Mouse (Mus musculus): ENCODE data around the gene Fcgr4. TPM values are rescaled to one million over a fixed set of nuclear protein-coding genes. Genes with fewer than 3 reads are reported as not detected.
A peak's percentile ranks its signal among the peaks of the same experiment; 100 is the strongest.
"Not testable (repeated sequence)": the region's sequence is repeated elsewhere in the genome, so short reads cannot be mapped to it uniquely, and the experiment has no call there.

Fcgr4 gene
- total RNA-seq, 2 experiments from 2014 or later = 30.0 to 34.6 TPM

DNA sequence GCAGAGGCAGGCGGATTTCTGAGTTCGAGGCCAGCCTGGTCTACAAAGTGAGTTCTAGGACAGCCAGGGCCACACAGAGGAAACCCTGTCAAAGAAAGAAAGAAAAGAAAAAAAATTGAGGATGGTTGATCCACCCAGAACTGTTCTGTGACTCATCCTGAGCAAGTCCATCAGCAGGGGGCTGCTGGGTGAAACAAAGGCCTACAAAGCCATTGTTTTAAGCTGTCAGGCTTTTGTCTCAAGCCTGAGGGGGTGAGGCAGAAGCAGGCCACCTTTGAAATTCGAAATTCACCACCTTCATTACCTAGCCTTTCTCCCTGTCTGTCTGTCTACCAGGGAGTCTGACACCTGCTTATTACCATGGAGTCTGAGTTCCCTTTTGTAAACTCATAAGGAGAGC is 27.8 kb downstream of the Fcgr4 start:
- ATAC-seq (ENCODE audit: poor library complexity, severe bottlenecking) = no peak

- no peak for ATAC-seq (ENCODE audit: poor library complexity, severe bottlenecking)
Measured at GRCm38 (mm10) chr1:171049263-171049662, 30.5 kb downstream of the Fcgr4 start.

DNA sequence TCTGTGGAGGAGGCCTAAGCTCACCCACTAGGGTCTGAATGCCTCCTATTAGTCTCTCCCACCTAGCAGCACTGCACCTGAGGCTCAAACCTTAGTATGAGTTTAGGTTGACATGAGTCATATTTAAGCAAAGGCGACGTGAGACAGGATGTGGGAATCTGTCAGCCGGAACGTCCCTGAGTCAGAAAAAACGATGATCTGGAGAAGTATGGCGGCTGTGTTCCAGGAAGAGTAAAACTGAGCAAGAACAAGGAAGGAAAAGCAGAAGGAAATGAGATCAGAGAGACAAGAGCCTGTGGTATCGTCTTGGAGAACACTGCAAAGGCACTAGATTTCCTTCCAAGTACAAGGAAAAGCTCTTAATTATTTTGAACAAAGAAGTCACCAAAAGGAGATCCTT is 32.1 kb downstream of the Fcgr4 start:
- 0 out of 2 replicates have a peak, but pooled peaks have one; percentile 38 for ATAC-seq (ENCODE audit: poor library complexity, severe bottlenecking)

DNA sequence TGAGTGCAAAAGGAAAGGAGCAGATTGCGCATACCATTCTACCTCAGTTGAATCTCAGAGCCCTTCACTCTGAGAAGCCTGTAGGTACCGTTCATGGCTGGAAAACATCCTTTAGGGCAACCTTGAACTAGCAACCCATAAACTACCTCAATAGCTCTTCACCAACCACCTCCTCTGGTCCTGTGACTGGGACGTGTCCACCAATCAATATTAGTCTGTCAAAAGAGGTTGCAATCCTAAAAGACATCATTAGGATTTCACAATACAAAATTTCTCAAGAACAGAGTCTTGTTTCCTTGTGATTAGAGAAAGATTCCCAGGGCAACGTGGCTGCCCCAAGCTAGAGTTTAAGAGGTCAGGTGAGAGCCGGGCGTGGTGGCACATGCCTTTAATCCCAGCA is 34.6 kb downstream of the Fcgr4 start:
- ATAC-seq (ENCODE audit: poor library complexity, severe bottlenecking) = peak; percentile 22; the same call in 1 of the 2 replicates

GRCm38 (mm10) chr1:171057253-171057652 is 38.5 kb downstream of the Fcgr4 start:
- ATAC-seq (ENCODE audit: poor library complexity, severe bottlenecking) = peak; percentile 67

- ATAC-seq (ENCODE audit: poor library complexity, severe bottlenecking) = peak; percentile 36
Measured at GRCm38 (mm10) chr1:171059203-171059602, 40.5 kb downstream of the Fcgr4 start.

GRCm38 (mm10) chr1:171060392-171060791 is 41.7 kb downstream of the Fcgr4 start:
- peak; percentile 2; the same call in 1 of the 2 replicates for ATAC-seq (ENCODE audit: poor library complexity, severe bottlenecking)

- no peak for ATAC-seq (ENCODE audit: poor library complexity, severe bottlenecking)
Measured at GRCm38 (mm10) chr1:171061566-171061965, 42.8 kb downstream of the Fcgr4 start.

GRCm38 (mm10) chr1:171063569-171064490 is 45.1 kb downstream of the Fcgr4 start:
- peak; percentile 45 for ATAC-seq (ENCODE audit: poor library complexity, severe bottlenecking)

DNA sequence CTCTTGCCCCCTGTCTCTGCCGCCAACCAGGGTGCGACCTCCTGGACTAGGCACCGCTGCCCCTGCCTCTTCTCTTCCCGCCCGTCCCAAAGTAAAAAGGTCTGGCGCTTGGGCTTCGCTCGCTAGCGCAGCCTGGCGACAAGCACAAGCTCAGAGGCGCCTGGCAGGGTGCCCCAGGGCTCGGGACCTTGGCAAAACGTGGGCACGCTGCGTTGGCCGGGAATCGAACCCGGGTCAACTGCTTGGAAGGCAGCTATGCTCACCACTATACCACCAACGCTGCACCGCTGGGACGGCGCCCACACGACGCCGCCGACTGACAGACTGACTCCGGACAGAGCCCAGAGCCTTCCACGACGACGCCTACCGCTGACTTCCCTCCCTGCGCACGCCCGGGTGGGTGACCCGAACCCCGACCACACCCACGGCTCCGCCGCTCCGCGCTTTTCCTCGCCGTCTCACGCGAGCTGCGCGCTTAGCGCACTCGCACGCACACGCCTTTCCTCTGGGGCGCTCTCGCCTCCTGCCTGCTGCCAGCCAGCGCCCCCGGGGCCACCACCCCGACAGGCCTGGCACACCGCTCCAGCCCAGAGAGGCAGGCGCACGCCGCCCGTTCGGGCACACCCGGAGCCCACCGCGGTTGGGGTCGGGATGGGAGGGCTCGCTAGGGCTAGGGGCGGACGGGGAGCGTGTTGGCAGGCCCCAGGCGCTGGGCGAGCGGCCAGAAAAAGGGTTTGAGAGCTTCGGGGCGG is 45.9 kb downstream of the Fcgr4 start, which contains the start of gene Fcgr3:
TSS of gene Fcgr3 (minus strand) at position 445 of the 752 bp plus-strand sequence.
- ATAC-seq (ENCODE audit: poor library complexity, severe bottlenecking) = peak; percentile 50

GRCm38 (mm10) chr1:171065243-171065587 is 46.5 kb downstream of the Fcgr4 start:
- not testable (repeated sequence) for ATAC-seq (ENCODE audit: poor library complexity, severe bottlenecking)

- ATAC-seq (ENCODE audit: poor library complexity, severe bottlenecking) = not testable (repeated sequence)
Measured at GRCm38 (mm10) chr1:171065768-171066167, 47.0 kb downstream of the Fcgr4 start.

DNA sequence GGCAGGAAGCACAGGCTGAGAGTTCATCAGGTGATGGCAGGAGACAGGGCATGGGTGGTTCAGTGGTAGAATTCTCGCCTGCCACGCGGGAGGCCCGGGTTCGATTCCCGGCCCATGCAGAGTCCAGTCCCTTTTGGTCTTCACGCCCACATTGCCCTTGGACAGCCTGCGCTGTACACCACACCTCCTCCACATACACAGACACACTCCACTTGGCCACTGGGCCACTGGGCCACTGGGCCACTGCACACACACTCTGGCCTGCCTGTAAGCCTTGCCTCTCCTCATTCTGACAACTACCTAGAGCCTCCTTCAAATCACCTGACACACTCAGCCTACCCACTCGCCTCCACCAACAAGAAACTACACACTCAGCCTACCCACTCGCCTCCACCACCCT is 47.9 kb downstream of the Fcgr4 start:
- ATAC-seq (ENCODE audit: poor library complexity, severe bottlenecking) = peak; percentile 7; the same call in 1 of the 2 replicates

DNA sequence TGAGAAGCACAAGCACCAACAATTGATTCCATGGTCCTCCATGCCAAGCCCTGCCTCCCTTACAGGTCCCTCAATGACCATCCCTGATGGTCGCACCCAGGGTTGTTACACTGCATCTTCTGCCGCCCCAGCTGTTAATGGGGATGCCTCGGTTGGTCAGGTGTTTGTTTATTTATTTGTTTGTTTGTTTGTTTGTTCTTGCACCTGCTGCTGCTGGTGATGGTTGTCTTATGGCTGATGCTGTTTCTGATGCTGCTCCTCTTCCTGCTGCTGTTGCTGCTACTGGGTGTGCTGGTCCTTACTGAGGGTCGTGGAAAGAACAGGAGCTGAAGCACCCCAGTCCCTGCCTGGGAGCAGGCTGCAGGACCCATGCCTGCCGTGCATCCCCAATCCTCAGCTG is 49.2 kb downstream of the Fcgr4 start:
- ATAC-seq (ENCODE audit: poor library complexity, severe bottlenecking) = not testable (repeated sequence)

GRCm38 (mm10) chr1:171069508-171069907 is 50.8 kb downstream of the Fcgr4 start:
- ATAC-seq (ENCODE audit: poor library complexity, severe bottlenecking) = not testable (repeated sequence)

GRCm38 (mm10) chr1:171070879-171071278 is 52.2 kb downstream of the Fcgr4 start:
- ATAC-seq (ENCODE audit: poor library complexity, severe bottlenecking) = not testable (repeated sequence)

GRCm38 (mm10) chr1:171071726-171072125 is 53.0 kb downstream of the Fcgr4 start:
- peak; percentile 42 for ATAC-seq (ENCODE audit: poor library complexity, severe bottlenecking)

DNA sequence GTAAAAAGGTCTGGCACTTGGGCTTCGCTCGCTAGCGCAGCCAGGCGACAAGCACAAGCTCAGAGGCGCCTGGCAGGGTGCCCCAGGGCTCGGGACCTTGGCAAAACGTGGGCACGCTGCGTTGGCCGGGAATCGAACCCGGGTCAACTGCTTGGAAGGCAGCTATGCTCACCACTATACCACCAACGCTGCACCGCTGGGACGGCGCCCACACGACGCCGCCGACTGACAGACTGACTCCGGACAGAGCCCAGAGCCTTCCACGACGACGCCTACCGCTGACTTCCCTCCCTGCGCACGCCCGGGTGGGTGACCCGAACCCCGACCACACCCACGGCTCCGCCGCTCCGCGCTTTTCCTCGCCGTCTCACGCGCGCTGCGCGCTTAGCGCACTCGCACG is 53.5 kb downstream of the Fcgr4 start:
- ATAC-seq (ENCODE audit: poor library complexity, severe bottlenecking) = peak; percentile 46

- 0 out of 2 replicates have a peak, but pooled peaks have one; percentile 1 for ATAC-seq (ENCODE audit: poor library complexity, severe bottlenecking)
Measured at GRCm38 (mm10) chr1:171074283-171074682, 55.6 kb downstream of the Fcgr4 start.

DNA sequence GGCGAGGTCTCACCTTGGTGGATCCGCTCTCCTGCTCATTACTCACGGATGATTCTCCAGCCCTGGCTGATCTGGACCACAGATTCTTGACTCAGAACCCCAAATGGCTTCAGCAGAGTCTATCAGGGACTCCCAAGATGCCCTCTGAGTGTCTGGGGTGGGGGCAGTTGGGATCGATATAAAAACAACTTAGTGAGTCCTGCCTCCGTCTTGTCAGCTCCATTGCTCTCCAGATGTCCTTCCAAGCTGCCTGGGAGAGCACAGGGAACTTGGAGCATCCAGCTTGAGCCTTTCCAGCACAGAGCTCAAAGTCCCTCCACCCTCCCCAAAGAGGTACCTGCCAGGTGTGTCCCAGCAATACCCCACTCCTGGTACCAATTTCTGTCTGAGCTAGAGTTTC is 57.5 kb downstream of the Fcgr4 start:
- not testable (repeated sequence) for ATAC-seq (ENCODE audit: poor library complexity, severe bottlenecking)

- not testable (repeated sequence) for ATAC-seq (ENCODE audit: poor library complexity, severe bottlenecking)
Measured at GRCm38 (mm10) chr1:171077192-171077591, 58.5 kb downstream of the Fcgr4 start.
